Mouse (Mus musculus) intestine, postnatal 0 days (tissue): ENCODE results near the gene Tmem117. TPM values are rescaled to one million over a fixed set of nuclear protein-coding genes. Genes with fewer than 3 reads are reported as not detected.

ENCODE experiments used
- ATAC-seq: fragments of 200-750 bp; cut with Nextera tagmentation; 2 replicates; pipeline ENCODE4 v1.8.0; 2017; ENCODE audit warnings: mild to moderate bottlenecking, moderate TSS enrichment, moderate library complexity
- H3K27ac ChIP-seq: fragments of 300-500 bp; sonication (generic); 2 replicates; pipeline ENCODE4 v1.5.1; 2014; ENCODE audit warnings: mild to moderate bottlenecking, low read depth, low read length, moderate library complexity
- H3K27me3 ChIP-seq: fragments of 300-500 bp; sonication (generic); replicated peaks from 2 replicates; pipeline ENCODE4 v1.6.1; 2014; ENCODE audit warnings: low read length, mixed read lengths; ENCODE audit not compliant: control insufficient read depth, insufficient read depth
- H3K36me3 ChIP-seq: fragments of 300-500 bp; sonication (generic); 2 replicates; pipeline ENCODE4 v1.6.1; 2014; ENCODE audit warnings: mild to moderate bottlenecking, moderate library complexity; ENCODE audit not compliant: control insufficient read depth, insufficient read depth
- H3K4me1 ChIP-seq: fragments of 300-500 bp; sonication (generic); replicated peaks from 2 replicates; pipeline ENCODE4 v1.6.1; 2014; ENCODE audit warnings: antibody characterized with exemption, low read length, mixed read lengths; ENCODE audit not compliant: control insufficient read depth, insufficient read depth
- H3K4me2 ChIP-seq: fragments of 300-500 bp; sonication (generic); replicated peaks from 2 replicates; pipeline ENCODE4 v1.6.1; 2014; ENCODE audit warnings: low read depth, mild to moderate bottlenecking, moderate library complexity
- H3K4me3 ChIP-seq: fragments of 300-500 bp; sonication (generic); 2 replicates; pipeline ENCODE4 v1.5.1; 2014; ENCODE audit warnings: low read depth, low read length
- H3K9ac ChIP-seq: fragments of 300-500 bp; sonication (generic); 2 replicates; pipeline ENCODE4 v1.6.1; 2014; ENCODE audit warnings: mild to moderate bottlenecking, low read depth, low read length
- H3K9me3 ChIP-seq: fragments of 300-500 bp; sonication (generic); 2 replicates; pipeline ENCODE4 v1.6.1; 2016; ENCODE audit warnings: mixed run types; ENCODE audit not compliant: control insufficient read depth
- CTCF ChIP-seq: sonication (generic); IDR thresholded peaks from 2 replicates; pipeline ENCODE4 v1.5.1; 2016; ENCODE audit warnings: low read depth, mild to moderate bottlenecking, control low read depth, antibody characterized with exemption, moderate library complexity
- WGBS: fragments of 180-500 bp; shearing (Covaris S2); extraction: QIAGEN DNeasy Blood & Tissue Kit; methylation state at CpG from one replicate; pipeline ENCODE4 v1.1.7; 2014; 5-methylcytosine and 5-hydroxymethylcytosine counted together
- polyA plus RNA-seq: library from polyadenylated mRNA; unstranded; fragments of >200 nt; fragmentation: Nextera tagmentation; extraction: Ambion mirVana; gene quantifications from 2 replicates; pipeline ENCODE4 v1.2.1, GENCODE M21; 2015

Gene Tmem117
- polyA plus RNA-seq, 1 experiment from 2014 or later: 2.7 TPM

GRCm38 (mm10) chr15:94638207-94638606 lies 9.2 kb downstream of the Tmem117 start:
- Histone ChIP-seq H3K27ac (no peak overlapping the region), H3K27me3 (no peaks in the 10 kb centered on the region), H3K4me1 (no peaks in the 10 kb centered on the region), H3K9me3 (no peaks in the 10 kb centered on the region), H3K4me2 (no peak overlapping the region), H3K9ac (no peak overlapping the region), H3K4me3 (no peak overlapping the region), H3K36me3 (no peaks in the 10 kb centered on the region; the same call in 1 of the 2 replicates)
- 58% methylated on average over 2 of the region's 2 CpGs for WGBS
- no peak for TF ChIP-seq CTCF
- no peak for ATAC-seq

GRCm38 (mm10) chr15:94639126-94639525 lies 10.1 kb downstream of the Tmem117 start:
- TF ChIP-seq CTCF: no peak
- H3K4me1 ChIP-seq: no peaks in the 10 kb centered on the region
- H3K36me3 ChIP-seq: no peaks in the 10 kb centered on the region; the same call in 1 of the 2 replicates
- 88% methylated on average over 2 of the region's 2 CpGs for WGBS
- H3K27ac ChIP-seq: no peak overlapping the region
- H3K27me3 ChIP-seq: no peaks in the 10 kb centered on the region
- no peaks in the 10 kb centered on the region for H3K9me3 ChIP-seq
- no peak overlapping the region for H3K4me2 ChIP-seq
- no peak for ATAC-seq
- H3K9ac ChIP-seq: no peak overlapping the region
- no peak overlapping the region for H3K4me3 ChIP-seq

GRCm38 (mm10) chr15:94646012-94646411 lies 17.0 kb downstream of the Tmem117 start:
- no peak for ATAC-seq
- H3K4me1 ChIP-seq: no peaks in the 10 kb centered on the region
- no peak overlapping the region for H3K4me3 ChIP-seq
- no peak overlapping the region for H3K27ac ChIP-seq
- H3K36me3 ChIP-seq: no peaks in the 10 kb centered on the region
- no peak for TF ChIP-seq CTCF
- no peaks in the 10 kb centered on the region for H3K9me3 ChIP-seq
- 38% methylated on average over 6 of the region's 6 CpGs for WGBS
- H3K27me3 ChIP-seq: no peaks in the 10 kb centered on the region
- no peak overlapping the region for H3K4me2 ChIP-seq
- H3K9ac ChIP-seq: no peak overlapping the region

GRCm38 (mm10) chr15:94648430-94648829 lies 19.4 kb downstream of the Tmem117 start:
- H3K36me3 ChIP-seq: no peaks in the 10 kb centered on the region
- no peak for ATAC-seq
- H3K4me1 ChIP-seq: no peaks in the 10 kb centered on the region
- no peak for TF ChIP-seq CTCF
- no peak overlapping the region for H3K9ac ChIP-seq
- no peak overlapping the region for H3K4me3 ChIP-seq
- H3K4me2 ChIP-seq: no peak overlapping the region
- no peak overlapping the region for H3K27ac ChIP-seq
- 0 out of 2 replicates have a peak, but pooled peaks cover 4% of the 10 kb centered on the region for H3K27me3 ChIP-seq
- no peaks in the 10 kb centered on the region for H3K9me3 ChIP-seq
- 91% methylated on average over 8 of the region's 8 CpGs for WGBS

GRCm38 (mm10) chr15:94649071-94649765 lies 20.2 kb downstream of the Tmem117 start:
- no peak overlapping the region for H3K4me3 ChIP-seq
- TF ChIP-seq CTCF: no peak

GRCm38 (mm10) chr15:94649766-94650120 lies 20.7 kb downstream of the Tmem117 start:
- H3K4me1 ChIP-seq: no peaks in the 10 kb centered on the region
- ATAC-seq: no peak
- 54% methylated on average over 13 of the region's 13 CpGs for WGBS
- H3K4me3 ChIP-seq: no peak overlapping the region
- no peaks in the 10 kb centered on the region for H3K9me3 ChIP-seq
- H3K36me3 ChIP-seq: no peaks in the 10 kb centered on the region
- H3K27me3 ChIP-seq: 0 out of 2 replicates have a peak, but pooled peaks cover 4% of the 10 kb centered on the region
- H3K27ac ChIP-seq: no peak overlapping the region
- H3K4me2 ChIP-seq: no peak overlapping the region
- no peak overlapping the region for H3K9ac ChIP-seq
- TF ChIP-seq CTCF: no peak

More at GRCm38 (mm10) chr15:94649071-94649765, 20.2 kb downstream of the Tmem117 start:
- no peaks in the 10 kb centered on the region for H3K36me3 ChIP-seq
- 0 out of 2 replicates have a peak, but pooled peaks cover 4% of the 10 kb centered on the region for H3K27me3 ChIP-seq
- 54% methylated on average over 17 of the region's 17 CpGs for WGBS
- no peaks in the 10 kb centered on the region for H3K9me3 ChIP-seq
- H3K4me1 ChIP-seq: no peaks in the 10 kb centered on the region
- ATAC-seq: no peak
- H3K27ac ChIP-seq: no peak overlapping the region
- no peak overlapping the region for H3K9ac ChIP-seq
- no peak overlapping the region for H3K4me2 ChIP-seq
